Comparison of ENCODE assay signal across 8 mouse cellular contexts in genomic region chr13:90089825-90090183, GRCm38 (mm10). TPM values are rescaled to one million over a fixed set of nuclear protein-coding genes. Genes with fewer than 3 reads are reported as not detected.
DNase-seq lines count a peak whose midpoint lies in the region; ATAC-seq and TF ChIP-seq lines count a peak whose summit lies in the region.

No protein-coding gene starts in this region.

- no peak for TF ChIP-seq CTCF in gastrocnemius, adult 2 months (IDR thresholded peaks at IDR 0.05)
- no peak for TF ChIP-seq CTCF in C2C12 (IDR thresholded peaks at IDR 0.05; ENCODE audit: control insufficient read depth, insufficient read depth, insufficient read length)

- H3K27ac ChIP-seq in gastrocnemius, adult 2 months: peak overlapping the region; percentile 95
- peak overlapping the region; percentile 76 for H3K27ac ChIP-seq in forebrain, embryonic 12.5 days
- H3K27ac ChIP-seq in liver, embryonic 15.5 days (replicated peaks): peak overlapping the region; percentile 81

- no peaks in the 10 kb centered on the region for H3K27me3 ChIP-seq in C2C12 (ENCODE audit: control insufficient read depth, insufficient read depth, insufficient read length)
- H3K27me3 ChIP-seq in forebrain, embryonic 12.5 days: no peaks in the 10 kb centered on the region
- no peaks in the 10 kb centered on the region for H3K27me3 ChIP-seq in liver, embryonic 15.5 days

- peak overlapping the region; percentile 73 for H3K9ac ChIP-seq in forebrain, embryonic 12.5 days
- peak overlapping the region; percentile 84 for H3K9ac ChIP-seq in liver, embryonic 15.5 days

- ATAC-seq in forebrain, embryonic 12.5 days (ENCODE audit: low FRiP score): peak; percentile 81
- ATAC-seq in liver, embryonic 15.5 days (ENCODE audit: insufficient read depth): peak; percentile 61

- under 1% methylated on average over 27 of the region's 27 CpGs for WGBS in forebrain, embryonic 12.5 days
- WGBS in liver, embryonic 15.5 days (ENCODE audit: insufficient replicate concordance): under 1% methylated on average over 27 of the region's 27 CpGs

- no peaks in the 10 kb centered on the region for H3K9me3 ChIP-seq in forebrain, embryonic 12.5 days
- no peaks in the 10 kb centered on the region for H3K9me3 ChIP-seq in liver, embryonic 15.5 days (replicated peaks)

- DNase-seq in gastrocnemius, adult 2 months: no peak
- no peak for DNase-seq in gastrocnemius, postnatal 4 days (ENCODE audit: low spot score in 2 of 2)
- DNase-seq in adrenal gland, adult 2 months: no peak
- no peak for DNase-seq in adrenal gland, adult 18-20 months (ENCODE audit: low spot score in 2 of 2)
- no peak for DNase-seq in layer of hippocampus, adult 9-11 months

- H3K4me1 ChIP-seq in forebrain, embryonic 12.5 days: peaks cover 8% of the 10 kb centered on the region
- H3K4me1 ChIP-seq in liver, embryonic 15.5 days (replicated peaks): peaks cover 9% of the 10 kb centered on the region

- H3K4me2 ChIP-seq in forebrain, embryonic 12.5 days: peak overlapping the region; percentile 69
- H3K4me2 ChIP-seq in liver, embryonic 15.5 days: peak overlapping the region; percentile 92

- H3K4me3 ChIP-seq in gastrocnemius, adult 2 months: peak overlapping the region; percentile 90
- peak overlapping the region; percentile 85 for H3K4me3 ChIP-seq in C2C12 (ENCODE audit: insufficient read depth, poor library complexity, severe bottlenecking)
- H3K4me3 ChIP-seq in forebrain, embryonic 12.5 days (replicated peaks): peak overlapping the region; percentile 67
- peak overlapping the region; percentile 93 for H3K4me3 ChIP-seq in liver, embryonic 15.5 days (replicated peaks)

- peaks cover 52% of the 10 kb centered on the region for H3K79me2 ChIP-seq in C2C12 (ENCODE audit: control insufficient read depth, insufficient read depth)

- intact Hi-C loops in gastrocnemius, adult 2 months (cut with DNase I): loop anchor here (10.0 kb wide), 1 partner anchor 345 kb away; the partner anchor contains the start of gene Vcan

- H3K79me3 ChIP-seq in C2C12 (ENCODE audit: low read depth): peaks cover 50% of the 10 kb centered on the region

- peaks cover 12% of the 10 kb centered on the region for H3K36me3 ChIP-seq in C2C12 (ENCODE audit: control insufficient read depth, insufficient read depth)
- H3K36me3 ChIP-seq in forebrain, embryonic 12.5 days (replicated peaks): peaks cover 5% of the 10 kb centered on the region; the same call in 1 of the 2 replicates
- H3K36me3 ChIP-seq in liver, embryonic 15.5 days (replicated peaks): no peaks in the 10 kb centered on the region

- H3ac ChIP-seq in C2C12 (ENCODE audit: control insufficient read depth, insufficient read length, low read depth): peak overlapping the region; percentile 71

TF ChIP-seq in C2C12, 6 proteins besides CTCF, POLR2A, EP300 and RAD21:
- TF ChIP-seq MYOG (IDR thresholded peaks at IDR 0.05; ENCODE audit: control insufficient read depth, extremely low read depth, insufficient read length) (no peak), FOSL1 (IDR thresholded peaks at IDR 0.05; ENCODE audit: insufficient read depth, low read length, poor library complexity, severe bottlenecking) (no peak), CEBPB (IDR thresholded peaks at IDR 0.05; ENCODE audit: low read depth) (no peak), MYOD1 (IDR thresholded peaks at IDR 0.05; ENCODE audit: control insufficient read depth, insufficient read length, low read depth) (no peak), USF1 (IDR thresholded peaks at IDR 0.05; ENCODE audit: low read depth) (no peak), MAX (IDR thresholded peaks at IDR 0.05) (no peak)

RNA-seq across cellular contexts. Expression of gene Xrcc4, which starts 0.4 kb away (rescaled TPM):
- total RNA-seq in gastrocnemius, adult 2 months (2021): 1 to 10 TPM; 8.0 to 8.1 TPM
- 10 to 100 TPM in 1 of 2 experiments, 1 to 10 TPM in 1; 9.9 to 10.7 TPM for total RNA-seq in gastrocnemius, postnatal 4 days (2021)
- polyA plus RNA-seq in C2C12 (2012; fragmentation: generic; extraction: Trizol): 6.0 TPM
- 12.6 and 13.2 TPM in 2 replicates for polyA plus RNA-seq in forebrain, embryonic 12.5 days (2016; fragmentation: Nextera tagmentation; extraction: Ambion mirVana)
- polyA plus RNA-seq in liver, embryonic 15.5 days (2015; fragmentation: Nextera tagmentation; extraction: Ambion mirVana): 4.5 and 5.1 TPM in 2 replicates
- 10 to 100 TPM; 10.0 to 14.5 TPM for total RNA-seq in adrenal gland, adult 2 months (2021)
- polyA plus RNA-seq in adrenal gland, adult 2 months (2012; rRNA removed): 0.20 and 0.21 TPM in 2 replicates
- 10 to 100 TPM; 10.9 to 13.2 TPM for total RNA-seq in adrenal gland, adult 18-20 months (2021)

RNA-seq across cellular contexts. Expression of gene Tmem167, which starts 0.9 kb away (rescaled TPM):
- 1 to 10 TPM; 8.3 to 8.4 TPM for total RNA-seq in gastrocnemius, adult 2 months (2021)
- total RNA-seq in gastrocnemius, postnatal 4 days (2021): 10 to 100 TPM; 20.8 to 23.0 TPM
- polyA plus RNA-seq in C2C12 (2012; fragmentation: generic; extraction: Trizol): 10.0 TPM
- 58.6 and 63.7 TPM in 2 replicates for polyA plus RNA-seq in forebrain, embryonic 12.5 days (2016; fragmentation: Nextera tagmentation; extraction: Ambion mirVana)
- polyA plus RNA-seq in liver, embryonic 15.5 days (2015; fragmentation: Nextera tagmentation; extraction: Ambion mirVana): 17.0 and 18.2 TPM in 2 replicates
- total RNA-seq in adrenal gland, adult 2 months (2021): 10 to 100 TPM; 14.3 to 16.4 TPM
- polyA plus RNA-seq in adrenal gland, adult 2 months (2012; rRNA removed): 0.48 and 0.71 TPM in 2 replicates
- 10 to 100 TPM; 16.6 to 16.7 TPM for total RNA-seq in adrenal gland, adult 18-20 months (2021)
